Mouse (Mus musculus): ENCODE measurements around the gene Kif27. TPM values are rescaled to one million over a fixed set of nuclear protein-coding genes. Genes with fewer than 3 reads are reported as not detected.
"Not testable (repeated sequence)": the region's sequence is repeated elsewhere in the genome, so short reads cannot be mapped to it uniquely, and the experiment has no call there.

Kif27 gene
- total RNA-seq (2021), result under 1 TPM in 1 of 2 experiments, not detected in 1; 0.08 TPM
- long read RNA-seq, experiment 1, result 0 reads
- long read RNA-seq, experiment 2, result 0 reads

DNA sequence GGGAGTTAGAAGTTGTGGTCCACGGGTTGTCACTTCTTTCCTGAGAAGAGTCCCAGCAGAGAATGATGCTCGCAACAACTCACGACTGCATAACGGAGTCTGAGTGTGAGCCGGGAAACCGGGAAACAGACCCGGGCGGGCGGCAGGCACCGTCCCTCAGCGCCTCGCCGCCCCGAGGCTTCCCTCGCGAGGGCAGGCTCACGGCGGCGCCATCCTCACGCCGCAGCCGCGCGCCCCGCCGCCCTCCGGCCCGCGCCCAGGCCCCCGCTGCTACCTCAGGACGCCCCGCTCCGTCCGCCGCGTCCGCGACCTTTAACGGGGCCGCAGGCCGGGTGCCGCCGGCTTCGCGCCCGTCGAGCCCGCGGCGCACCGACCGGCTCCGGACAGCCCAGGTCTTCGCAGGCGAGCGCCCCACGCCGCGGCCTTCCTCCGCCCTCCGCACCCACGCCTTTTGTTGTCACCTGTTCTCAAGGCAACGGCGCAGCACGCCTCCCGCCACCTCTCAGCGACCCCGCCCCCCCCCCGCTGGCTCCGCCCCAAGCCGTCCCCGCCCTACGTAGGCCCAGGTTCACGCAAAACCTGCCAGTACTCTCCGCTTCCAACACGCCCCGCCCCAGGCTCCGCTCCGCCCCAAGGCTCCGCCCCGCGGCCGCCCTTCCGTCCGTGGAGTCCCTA lies at the start of gene Kif27:
Gene Kif27 (minus strand): TSS at position 494 of the 675 bp plus-strand sequence.
- TF ChIP-seq CTCF (IDR thresholded peaks at IDR 0.05), result no peak
- DNase-seq, result peak; percentile 86
- H3K27ac ChIP-seq, result peak within 1 kb of the TSS; percentile 76; the same call in 1 of the 2 replicates
- H3K4me3 ChIP-seq, result peak within 1 kb of the TSS; percentile 78
- intact Hi-C loops (cut with DNase I), result no loop called here

DNA sequence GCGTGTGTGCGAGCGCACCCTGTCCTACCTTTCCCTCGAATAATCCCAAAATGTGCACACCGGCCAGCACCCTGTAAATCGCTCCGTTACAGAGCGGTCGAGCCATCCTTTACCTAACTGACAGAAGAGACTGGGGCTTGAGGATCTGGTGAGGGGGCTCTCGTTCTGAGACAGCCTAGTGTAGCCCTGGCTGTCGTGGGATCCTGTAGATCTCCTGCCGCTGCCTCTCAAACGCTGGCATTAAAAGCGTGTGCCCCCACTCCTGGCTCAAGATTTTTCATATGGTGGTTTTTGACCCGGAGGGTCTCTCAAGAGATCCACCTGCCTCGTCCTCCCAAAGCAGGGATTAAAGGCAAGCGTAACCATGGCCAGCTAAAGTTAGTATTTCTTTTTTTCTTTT lies 44.3 kb upstream of the Kif27 start, which contains the start of gene Hnrnpk:
Gene Hnrnpk (minus strand): TSS at position 101 of the 400 bp plus-strand sequence.
- peak within 1 kb of the TSS; percentile 100 for H3K4me3 ChIP-seq

GRCm38 (mm10) chr13:58402744-58403110 lies 43.8 kb upstream of the Kif27 start:
- Histone ChIP-seq H3K4me3 (peak overlapping the region; percentile 100), H3K27ac (peak overlapping the region; percentile 95)
- intact Hi-C loops (cut with DNase I), result loop anchor here (5.0 kb wide), 1 partner anchor 140 kb away; no protein-coding TSS in a partner anchor
- DNase-seq, result peak; percentile 93
- no peak for TF ChIP-seq CTCF (IDR thresholded peaks at IDR 0.05)

More for the DNA sequence above, 44.3 kb upstream of the Kif27 start, which contains the start of gene Hnrnpk:
- DNase-seq, result not testable (repeated sequence)
- H3K27ac ChIP-seq, result peak within 1 kb of the TSS; percentile 95
- intact Hi-C loops (cut with DNase I), result loop anchor here (5.0 kb wide), 1 partner anchor 139 kb away; no protein-coding TSS in a partner anchor

GRCm38 (mm10) chr13:58402003-58402743 lies 43.3 kb upstream of the Kif27 start, which contains the start of gene Rmi1:
Gene Rmi1 (plus strand): TSS chr13:58402248.
- peak within 1 kb of the TSS; percentile 95 for H3K27ac ChIP-seq
- DNase-seq, result peak; percentile 99
- peak; percentile 27; the same call in 1 of the 2 replicates for TF ChIP-seq CTCF (IDR thresholded peaks at IDR 0.05)
- intact Hi-C loops (cut with DNase I), result loop anchor here (5.0 kb wide), 1 partner anchor 140 kb away; no protein-coding TSS in a partner anchor
- H3K4me3 ChIP-seq, result peak within 1 kb of the TSS; percentile 100

DNA sequence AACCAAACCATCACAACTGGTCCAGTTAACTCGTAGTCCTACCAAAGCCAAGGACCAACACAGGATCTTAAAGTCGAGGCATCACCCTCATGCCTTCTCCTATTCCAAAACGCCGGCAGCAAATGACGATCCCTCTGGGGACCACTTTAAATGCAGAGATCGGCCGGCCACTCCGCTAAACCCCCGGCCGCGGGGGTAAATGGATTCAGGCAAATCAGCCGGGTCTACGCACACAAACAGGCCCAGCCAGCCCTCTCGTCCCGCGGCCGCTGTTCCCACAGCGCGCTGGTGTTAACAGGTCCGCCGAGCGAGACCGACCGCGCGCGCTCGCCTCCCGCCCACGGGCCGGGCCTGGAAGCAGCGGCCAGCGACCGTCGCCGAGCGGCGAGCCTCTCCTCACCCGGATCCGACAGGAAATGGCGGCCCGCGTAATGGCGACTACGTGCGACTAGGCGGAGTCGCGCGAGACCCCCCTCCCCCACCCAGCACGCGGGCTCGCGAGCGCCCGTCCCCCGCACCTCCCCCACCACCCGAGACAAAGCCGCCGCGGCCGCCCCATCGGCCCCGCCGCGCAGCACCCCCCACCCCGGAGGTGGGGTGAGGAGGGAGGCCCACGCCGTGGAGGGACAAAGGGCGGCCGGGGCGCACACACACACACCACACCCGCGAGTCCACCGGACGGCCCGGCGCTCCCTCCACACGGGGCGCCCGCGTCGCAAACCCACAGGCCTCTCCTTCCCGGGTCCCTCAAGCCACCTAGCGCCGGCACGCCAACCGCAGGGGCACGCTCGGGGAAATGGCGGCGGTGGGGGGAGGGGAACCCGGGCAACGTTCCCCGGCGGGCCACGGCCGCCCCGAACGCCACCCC lies 42.4 kb upstream of the Kif27 start:
- TF ChIP-seq CTCF (IDR thresholded peaks at IDR 0.05), result peak; percentile 22; the same call in 1 of the 2 replicates
- H3K27ac ChIP-seq, result peak overlapping the region; percentile 95
- peak overlapping the region; percentile 100 for H3K4me3 ChIP-seq
- intact Hi-C loops (cut with DNase I), result loop anchor here (5.0 kb wide), 1 partner anchor 141 kb away; no protein-coding TSS in a partner anchor
- DNase-seq, result peak; percentile 85

GRCm38 (mm10) chr13:58400576-58400975 lies 41.7 kb upstream of the Kif27 start:
- no peak for DNase-seq
- H3K27ac ChIP-seq, result peak overlapping the region; percentile 95
- no peak for TF ChIP-seq CTCF (IDR thresholded peaks at IDR 0.05)
- H3K4me3 ChIP-seq, result peak overlapping the region; percentile 100
- intact Hi-C loops (cut with DNase I), result loop anchor here (5.0 kb wide), 1 partner anchor 142 kb away; no protein-coding TSS in a partner anchor

- intact Hi-C loops (cut with DNase I), result no loop called here
- DNase-seq, result no peak
- no peak for TF ChIP-seq CTCF (IDR thresholded peaks at IDR 0.05)
- Histone ChIP-seq H3K27ac (no peak overlapping the region), H3K4me3 (no peak overlapping the region)
These were observed 38.7 kb upstream of the Kif27 start for GRCm38 (mm10) chr13:58397651-58398050.

DNA sequence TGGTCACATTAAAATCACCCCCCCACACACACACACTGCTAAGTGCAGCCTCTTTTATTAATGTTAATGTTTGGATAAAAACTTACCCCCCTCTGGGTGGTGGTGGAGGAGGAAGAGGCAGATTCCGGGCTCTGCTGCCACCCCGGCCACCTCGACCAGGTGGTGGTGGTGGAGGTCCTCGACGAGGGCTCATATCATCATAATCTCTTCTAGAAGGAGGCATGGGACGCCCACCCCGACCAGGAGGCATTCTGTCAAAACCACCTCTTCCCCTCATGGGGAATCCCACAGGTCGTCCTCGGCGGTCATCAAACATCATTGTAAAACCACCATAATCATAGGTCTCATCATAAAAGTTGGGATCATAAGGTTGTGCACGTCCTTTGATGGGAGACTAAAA lies 35.5 kb upstream of the Kif27 start:
- H3K4me3 ChIP-seq; intact Hi-C loops (cut with DNase I); H3K27ac ChIP-seq; DNase-seq: not testable (repeated sequence)

GRCm38 (mm10) chr13:58389324-58389951 lies 30.5 kb upstream of the Kif27 start:
- TF ChIP-seq CTCF (IDR thresholded peaks at IDR 0.05), result no peak
- Histone ChIP-seq H3K4me3 (no peak overlapping the region), H3K27ac (no peak overlapping the region)
- no peak for DNase-seq
- intact Hi-C loops (cut with DNase I), result loop anchor here (10.0 kb wide), 2 partner anchors 235 to 265 kb away; partner anchors contain the start of genes Hnrnpa0 and Idnk

DNA sequence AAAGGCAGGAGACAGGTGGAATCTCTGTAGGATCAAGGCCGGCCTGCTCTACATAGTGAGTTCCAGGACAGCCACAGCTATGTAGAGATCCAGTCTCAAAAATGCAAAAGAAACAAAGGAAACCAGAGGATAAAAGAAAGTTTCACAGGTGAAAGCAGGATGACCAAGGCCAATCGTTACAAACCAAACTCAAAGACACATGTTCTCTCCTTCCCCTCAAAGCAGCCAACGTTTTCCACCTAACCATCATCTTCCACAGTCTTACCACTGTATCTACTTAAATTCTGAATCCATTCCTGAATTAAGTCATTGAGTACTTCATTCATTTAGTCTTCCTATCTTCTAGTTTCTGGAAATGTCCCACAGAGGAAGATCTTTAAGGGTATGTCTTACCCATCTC lies 29.5 kb upstream of the Kif27 start:
- H3K4me3 ChIP-seq, result no peak overlapping the region
- TF ChIP-seq CTCF (IDR thresholded peaks at IDR 0.05), result no peak
- H3K27ac ChIP-seq, result peak overlapping the region; percentile 12; the same call in 1 of the 2 replicates
- intact Hi-C loops (cut with DNase I), result loop anchor here (10.0 kb wide), 2 partner anchors 234 to 264 kb away; partner anchors contain the start of genes Hnrnpa0 and Idnk
- no peak for DNase-seq

DNA sequence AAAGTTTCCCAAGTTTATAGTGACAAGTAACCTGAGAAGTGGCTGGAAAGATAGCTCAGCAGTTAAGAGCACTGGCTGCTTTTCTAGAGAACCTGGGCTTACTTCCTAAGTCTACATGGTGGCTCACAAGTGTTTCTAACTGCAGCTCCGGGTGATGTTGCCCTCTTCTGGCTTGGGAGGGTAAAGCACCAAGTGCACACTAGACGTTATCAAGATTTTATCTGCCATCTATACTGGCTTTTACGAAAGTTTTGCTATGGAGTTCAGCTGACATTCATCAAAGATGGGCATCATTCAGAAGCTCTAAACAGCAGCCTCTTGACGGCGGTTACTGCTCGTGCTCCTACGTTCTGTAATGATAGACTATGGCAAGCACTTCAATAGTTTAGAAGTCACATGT lies 29.0 kb upstream of the Kif27 start:
- H3K27ac ChIP-seq, result peak overlapping the region; percentile 12; the same call in 1 of the 2 replicates
- TF ChIP-seq CTCF (IDR thresholded peaks at IDR 0.05), result peak; percentile 88
- peak; percentile 77 for DNase-seq
- intact Hi-C loops (cut with DNase I), result loop anchor here (10.0 kb wide), 2 partner anchors 233 to 263 kb away; partner anchors contain the start of genes Hnrnpa0 and Idnk
- H3K4me3 ChIP-seq, result no peak overlapping the region

All from gastrocnemius, adult 2 months (tissue).